Mouse (Mus musculus) heart, postnatal 25 days (tissue): ENCODE data around the gene Sp6. TPM values are rescaled to one million over a fixed set of nuclear protein-coding genes. Genes with fewer than 3 reads are reported as not detected.

Experiments used
- DNase-seq: peaks from one replicate; pipeline ENCODE4 v3.0.0; 2022; ENCODE audit warnings: low spot score
- intact Hi-C: fragments of 180-260 bp; cut with DNase I; formaldehyde crosslinking; loops from one replicate; pipeline ENCODE4 v1.15.1; 2025
- total RNA-seq, 2 experiments: library from RNA; stranded (reverse); gene quantifications; 2 replicates each; pipeline ENCODE4 v1.2.3; 2021

Sp6 gene
- total RNA-seq, 2 experiments from 2014 or later: 0.11 to 0.29 TPM

DNA sequence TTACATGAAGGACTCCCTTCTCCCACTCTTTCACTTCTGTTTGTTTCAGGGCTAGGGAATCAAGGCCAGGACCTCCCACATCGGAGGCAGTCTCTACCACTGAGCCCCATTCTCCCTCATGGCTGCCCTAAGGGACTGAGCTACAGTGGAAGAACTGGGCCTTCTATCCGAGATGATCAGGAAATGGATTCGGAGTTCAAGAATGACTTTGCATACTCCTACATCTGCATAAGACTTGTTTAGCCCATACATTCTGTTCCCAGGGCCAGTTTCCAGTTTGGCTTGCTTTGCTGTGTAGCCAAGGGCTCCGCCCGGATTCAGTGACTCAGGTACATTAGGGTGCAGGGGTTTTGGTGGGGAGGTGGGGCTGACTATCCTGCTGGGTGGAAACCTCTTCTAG, 33.2 kb upstream of the Sp6 start:
- DNase-seq: no peak
- intact Hi-C loops: loop anchor here (5.0 kb wide), 1 partner anchor 202 kb away; no protein-coding TSS in a partner anchor

DNA sequence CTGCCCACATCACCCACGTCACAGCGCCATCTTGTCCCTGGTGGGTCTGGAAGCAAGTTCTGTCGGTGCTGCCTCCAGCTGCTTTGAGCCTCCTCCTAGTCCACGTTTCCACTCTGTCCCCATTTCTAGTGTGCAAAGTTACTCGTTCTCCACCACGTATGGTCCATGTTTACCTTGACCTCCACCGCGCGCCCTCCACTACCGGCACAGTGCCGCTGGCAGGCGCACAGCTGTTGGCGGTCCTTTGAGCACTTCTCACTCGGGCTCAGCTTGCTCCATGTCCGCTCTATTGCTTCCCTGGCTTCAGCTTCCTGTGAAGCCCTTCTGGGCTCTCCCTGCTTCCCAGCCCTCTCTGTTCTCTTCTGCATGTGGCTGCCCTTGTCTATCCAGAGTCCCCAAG, 31.7 kb upstream of the Sp6 start:
- no peak for DNase-seq
- intact Hi-C loops: loop anchor here (5.0 kb wide), 1 partner anchor 201 kb away; no protein-coding TSS in a partner anchor

DNA sequence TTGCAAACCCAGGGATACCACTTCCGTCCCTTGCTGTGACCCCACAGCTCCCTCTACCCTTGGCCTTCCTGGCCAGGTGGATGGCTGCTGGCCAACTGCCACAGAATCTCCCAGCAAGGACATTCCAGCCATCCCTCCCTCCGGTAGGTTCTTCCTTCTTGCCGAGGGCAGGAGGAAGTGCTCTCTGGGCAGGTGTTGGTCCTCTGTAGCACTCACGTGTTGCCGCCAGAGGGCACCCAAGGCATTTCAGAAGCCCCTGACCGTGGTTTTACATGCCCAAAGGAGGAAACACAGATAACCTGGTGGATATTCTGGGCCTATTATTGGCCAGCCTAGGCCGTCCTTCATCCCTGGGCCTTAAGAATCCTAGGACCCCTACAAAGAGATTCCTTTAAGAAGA, 30.8 kb upstream of the Sp6 start:
- intact Hi-C loops: loop anchor here (1.0 to 5.0 kb wide), 2 partner anchors 41 to 200 kb away; no protein-coding TSS in a partner anchor
- DNase-seq: peak; percentile 49

DNA sequence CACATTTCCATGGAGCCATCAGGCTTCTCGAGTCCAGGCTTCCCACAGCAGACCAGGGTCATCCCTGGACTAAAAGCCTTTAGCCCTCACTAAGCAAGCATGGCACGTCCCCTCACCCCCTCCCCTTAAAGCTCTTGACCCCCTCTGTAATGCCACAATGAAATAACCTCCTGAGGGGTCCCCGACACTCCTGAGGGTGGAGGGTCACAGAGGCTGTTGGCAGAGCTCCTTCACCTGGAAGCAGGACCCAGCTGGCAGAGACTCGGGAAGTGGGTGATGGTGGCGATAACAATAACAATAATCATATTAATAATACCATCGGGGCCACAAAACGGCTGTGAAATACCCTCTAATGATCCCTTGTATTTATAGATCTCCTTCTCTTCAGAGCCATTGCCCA, 30.3 kb upstream of the Sp6 start, which contains the start of gene Sp2:
Gene Sp2 (minus strand): TSS at position 101 of the 400 bp plus-strand sequence.
- DNase-seq: no peak
- intact Hi-C loops: loop anchor here (1.0 to 5.0 kb wide), 2 partner anchors 40 to 199 kb away; no protein-coding TSS in a partner anchor

DNA sequence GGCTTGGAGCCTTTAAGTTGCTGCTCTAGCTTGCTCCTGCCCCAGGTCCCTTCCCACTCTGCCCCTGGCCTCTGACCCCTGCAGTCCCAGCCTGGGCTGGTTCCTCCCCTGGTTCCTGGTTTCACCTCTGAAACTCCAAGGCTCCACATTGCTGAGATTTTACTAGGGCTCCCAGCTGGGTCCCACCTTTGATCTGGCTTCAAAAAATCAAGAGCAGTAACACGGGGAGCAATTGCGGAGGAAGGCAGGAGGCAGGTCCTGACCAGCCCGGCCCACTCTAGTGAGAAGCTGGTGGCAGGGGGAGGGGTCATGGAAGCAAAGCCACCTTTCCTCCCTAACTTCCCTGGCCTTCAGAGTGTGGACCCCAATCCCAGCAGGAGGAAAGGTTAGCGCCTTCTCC, 28.3 kb upstream of the Sp6 start:
- DNase-seq: no peak
- intact Hi-C loops: loop anchor here (5.0 kb wide), 1 partner anchor 197 kb away; no protein-coding TSS in a partner anchor

DNA sequence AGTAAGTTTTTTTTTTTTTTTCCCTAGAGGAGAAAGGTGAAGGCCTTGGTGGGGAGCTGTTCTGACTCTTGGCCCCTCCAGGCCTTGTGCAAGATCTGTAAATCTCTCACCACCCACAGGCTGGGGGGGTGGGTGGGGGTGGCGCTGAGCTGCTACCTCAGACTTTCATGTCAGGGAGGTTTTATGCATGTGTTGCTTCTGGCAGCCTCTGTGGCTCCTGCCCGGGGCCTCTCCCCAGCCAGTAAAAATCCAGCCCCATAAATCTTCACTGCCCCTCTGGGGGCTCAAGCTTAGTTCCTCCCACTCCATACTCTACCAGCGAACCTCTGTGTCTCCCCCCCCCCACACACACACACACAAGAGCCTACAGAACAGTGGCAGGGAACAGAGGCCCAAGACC, 26.7 kb upstream of the Sp6 start:
- intact Hi-C loops: no loop called here
- no peak for DNase-seq

DNA sequence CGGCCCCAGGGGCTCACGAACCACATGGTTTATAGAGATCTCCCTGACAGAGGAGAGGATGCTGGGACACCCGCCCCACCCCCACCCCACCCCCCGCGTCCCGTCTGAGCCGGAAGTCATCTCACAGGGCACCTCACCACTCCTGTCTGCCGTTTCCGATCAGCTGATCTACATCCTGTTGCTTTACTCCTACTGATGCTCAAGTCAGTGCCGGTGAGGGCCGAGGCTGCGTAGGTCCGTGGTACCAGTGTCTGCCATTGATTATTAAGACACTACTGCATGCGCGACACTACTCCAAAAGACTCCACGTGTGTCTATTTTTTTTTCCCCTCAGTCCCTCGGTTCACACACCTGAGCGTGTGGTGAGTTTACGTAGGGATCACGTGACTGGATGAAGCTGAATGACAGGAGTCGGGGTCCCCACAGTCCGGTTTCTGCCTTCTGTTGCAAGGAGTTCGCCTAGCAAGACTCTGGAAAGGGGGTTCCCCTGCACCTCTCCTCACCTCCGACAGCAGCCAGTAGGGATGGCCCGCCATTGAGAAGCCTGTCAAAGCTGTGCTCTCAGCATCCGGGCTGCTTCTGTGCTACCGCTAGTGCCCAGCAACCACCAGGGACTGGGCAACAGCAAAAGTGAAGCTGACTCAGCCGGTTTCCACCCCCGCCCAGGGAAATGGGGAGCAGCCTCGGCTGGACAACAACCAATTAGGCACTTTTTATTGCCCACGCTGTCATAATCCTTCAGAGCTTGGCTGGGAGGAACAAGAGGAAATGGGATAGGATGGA, 25.1 kb upstream of the Sp6 start:
- DNase-seq: no peak
- intact Hi-C loops: no loop called here

DNA sequence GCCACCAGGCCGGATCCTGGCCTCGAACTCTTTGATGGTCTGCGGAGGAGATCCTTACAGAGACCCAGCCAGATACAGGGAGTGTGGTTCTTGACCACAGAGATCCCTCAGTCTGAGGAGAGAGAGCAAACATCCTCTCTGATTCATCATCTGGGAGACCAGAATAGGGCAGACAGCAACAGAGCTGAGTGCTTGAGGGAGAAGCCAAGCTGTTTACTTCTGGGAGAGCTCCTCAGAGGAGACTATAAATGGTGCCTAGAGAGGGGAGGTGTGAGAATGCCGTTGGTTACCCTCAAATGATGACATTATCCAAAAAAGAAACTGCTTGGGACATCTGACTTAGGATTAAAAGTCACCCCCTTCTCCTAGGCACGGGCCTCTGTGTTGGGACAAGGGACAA, 21.7 kb upstream of the Sp6 start:
- intact Hi-C loops: no loop called here
- no peak for DNase-seq

DNA sequence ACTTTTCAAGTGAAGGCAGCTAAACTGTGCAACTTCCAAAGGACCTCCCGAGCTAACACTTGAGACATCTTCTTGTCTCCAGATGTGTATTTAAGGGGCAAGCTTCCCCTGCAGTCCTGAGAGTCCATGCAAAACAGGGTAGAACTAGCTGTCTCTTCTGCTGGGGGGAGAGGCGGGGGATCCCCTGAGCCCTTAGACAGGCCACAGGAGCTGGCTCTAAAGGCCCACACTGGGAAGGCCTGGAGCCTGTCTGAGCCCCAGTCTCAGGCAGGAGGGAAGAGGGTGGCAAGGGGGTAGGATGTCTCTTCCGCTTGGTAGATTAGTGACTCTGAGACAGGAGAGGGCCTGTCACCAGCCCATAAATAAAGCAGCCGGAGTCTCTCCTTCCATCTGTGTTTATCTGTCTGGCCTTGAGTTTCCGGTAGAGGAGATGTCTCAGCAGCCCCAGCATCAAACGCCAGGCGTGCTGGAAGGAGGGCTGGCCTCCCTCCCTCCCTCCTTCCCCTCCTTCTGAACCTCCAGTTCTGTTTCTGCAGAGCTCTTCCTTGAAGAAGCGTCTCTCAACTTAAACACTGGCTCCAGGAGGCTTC, 20.4 kb upstream of the Sp6 start:
- no peak for DNase-seq
- intact Hi-C loops: no loop called here

DNA sequence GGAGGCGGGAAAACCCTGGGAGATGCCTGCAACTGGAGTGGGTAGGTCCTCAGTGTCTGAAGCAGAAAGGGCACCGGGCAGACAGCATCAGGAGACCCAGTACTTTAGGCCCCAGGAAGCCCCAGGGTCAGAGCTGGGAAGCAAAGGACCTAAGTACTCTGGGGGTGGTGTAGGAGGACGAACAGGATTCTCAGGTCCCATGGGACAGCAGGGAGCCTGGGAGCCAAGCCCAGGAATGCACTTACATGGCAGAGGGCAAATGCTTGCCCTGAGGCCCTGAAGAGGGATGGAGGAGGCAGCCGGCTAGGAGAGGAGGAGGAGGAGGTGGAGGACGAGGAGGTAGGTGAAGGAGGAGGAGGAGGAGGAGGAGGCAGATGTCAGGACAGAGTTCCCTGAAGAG, 18.2 kb upstream of the Sp6 start:
- intact Hi-C loops: no loop called here
- no peak for DNase-seq

DNA sequence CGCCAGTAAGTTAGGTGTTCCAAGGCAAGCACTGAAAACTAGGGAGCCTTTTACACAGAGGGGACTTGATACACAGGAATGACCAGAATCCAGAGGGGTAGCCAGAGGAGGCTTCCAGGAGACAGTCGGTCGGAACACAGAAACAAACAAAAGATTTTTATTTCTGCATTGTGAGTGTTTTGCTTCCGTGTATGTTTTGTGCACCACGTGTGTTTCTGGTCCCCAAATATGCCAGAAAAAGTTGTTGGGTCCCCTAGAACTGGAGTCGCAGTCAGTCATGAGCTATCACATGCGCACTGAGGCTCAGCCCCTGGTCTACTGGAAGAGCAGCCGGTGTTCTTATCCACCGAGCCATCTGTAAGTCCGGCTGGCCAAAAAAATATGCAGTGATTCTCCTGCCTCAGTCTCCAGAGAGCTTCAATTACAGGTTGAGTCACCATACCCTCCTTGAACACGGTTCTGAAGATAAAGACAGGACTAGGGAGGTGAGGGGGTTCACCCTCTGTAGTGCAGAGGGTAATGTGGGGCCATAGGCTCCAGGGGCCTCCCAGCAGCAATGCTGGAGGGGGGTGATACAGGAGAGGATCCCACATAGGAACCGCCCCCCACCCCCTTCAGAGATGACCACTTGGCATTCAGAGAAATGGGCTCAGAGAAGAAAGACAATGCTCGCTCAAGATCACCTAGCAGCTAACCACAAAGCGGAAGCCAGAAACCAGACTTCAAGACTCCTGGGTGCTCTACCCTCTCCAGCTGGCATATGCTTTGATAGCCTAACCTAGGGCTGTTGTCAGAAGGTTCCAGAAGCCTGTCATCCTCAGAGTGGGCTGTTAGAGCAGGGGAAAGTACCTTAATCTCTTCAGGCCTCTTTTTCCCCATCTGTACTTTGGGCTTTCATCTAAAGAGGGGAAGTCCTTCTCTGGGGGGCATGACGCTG, 17.1 kb upstream of the Sp6 start:
- DNase-seq: no peak
- intact Hi-C loops: no loop called here

DNA sequence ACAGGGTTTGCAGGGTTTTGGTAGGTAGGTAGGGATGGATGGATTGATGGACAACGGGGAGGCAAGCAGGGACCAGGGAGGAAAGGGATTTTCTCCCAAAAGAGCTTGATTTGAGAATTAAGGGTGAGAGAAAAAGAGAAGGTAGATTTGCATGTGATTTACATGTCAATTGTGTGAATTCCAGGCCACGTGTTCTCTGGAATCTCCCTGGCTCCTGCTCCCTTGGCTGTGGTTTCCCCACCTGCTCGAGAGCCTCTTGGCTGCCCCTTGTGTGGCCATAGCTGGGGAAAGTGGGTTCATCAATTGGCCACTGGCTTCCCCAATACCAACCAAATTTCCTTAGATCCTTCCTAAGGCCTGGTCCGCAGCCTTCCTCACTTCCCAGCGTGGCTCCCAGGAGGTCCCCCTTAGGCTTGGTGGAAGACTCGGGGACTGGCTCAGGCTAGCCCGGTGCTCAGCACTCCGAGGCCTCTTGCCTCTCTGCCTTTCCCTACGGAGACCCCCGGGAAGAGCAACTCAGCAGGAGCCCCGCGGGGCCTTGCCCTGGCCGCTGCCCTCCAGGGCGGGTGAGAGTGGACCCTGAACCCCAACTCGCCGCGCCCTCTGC, 16.3 kb upstream of the Sp6 start:
- intact Hi-C loops: no loop called here
- DNase-seq: no peak

DNA sequence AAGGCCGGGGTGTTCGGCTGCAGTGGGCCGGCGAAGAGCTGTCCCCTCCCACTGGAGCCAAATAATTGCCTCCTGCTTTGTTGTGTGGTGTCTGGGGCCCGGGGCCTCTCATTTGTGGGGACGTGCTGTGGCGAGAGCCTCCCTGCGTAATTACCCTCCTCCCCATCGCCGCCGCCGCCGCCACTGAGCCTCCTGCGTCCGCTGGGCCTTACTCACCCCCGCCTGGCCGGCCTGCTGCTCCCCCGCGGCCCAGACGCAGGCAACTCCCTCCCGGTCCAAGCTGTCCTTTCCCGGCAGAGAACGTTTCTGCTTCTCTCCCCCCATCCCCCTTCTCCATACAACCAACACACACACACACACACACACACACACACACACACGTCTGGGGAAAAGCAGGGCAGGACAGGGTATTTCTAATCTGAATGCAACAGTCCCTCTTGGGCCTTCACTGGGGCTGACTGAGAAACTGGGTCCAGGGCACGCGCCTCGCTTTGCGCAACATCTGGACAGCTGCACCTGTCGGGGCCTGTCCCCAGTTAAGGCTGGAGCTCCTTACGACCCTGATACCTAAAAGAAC, 15.7 kb upstream of the Sp6 start:
- intact Hi-C loops: no loop called here
- DNase-seq: no peak

DNA sequence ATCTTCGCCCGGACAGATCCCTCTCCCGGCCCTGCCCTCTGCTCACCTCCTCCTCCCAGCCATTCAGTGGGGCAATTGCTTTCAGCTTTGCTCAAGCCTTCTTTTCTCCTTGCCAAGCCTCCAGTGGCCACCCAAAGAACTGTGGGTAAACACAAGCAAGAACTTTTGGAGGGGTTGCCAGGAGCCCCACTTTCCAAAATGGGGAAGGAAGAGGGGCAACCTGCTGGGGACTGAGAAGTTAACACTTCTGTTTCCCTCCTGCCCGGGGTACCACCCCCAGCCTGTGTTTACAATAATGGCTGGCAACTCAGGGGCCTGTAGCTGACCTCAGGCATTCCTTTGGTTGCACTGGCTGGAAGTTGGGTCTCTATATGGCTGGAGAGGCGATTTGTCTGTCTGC, 10.0 kb upstream of the Sp6 start:
- intact Hi-C loops: no loop called here
- no peak for DNase-seq

DNA sequence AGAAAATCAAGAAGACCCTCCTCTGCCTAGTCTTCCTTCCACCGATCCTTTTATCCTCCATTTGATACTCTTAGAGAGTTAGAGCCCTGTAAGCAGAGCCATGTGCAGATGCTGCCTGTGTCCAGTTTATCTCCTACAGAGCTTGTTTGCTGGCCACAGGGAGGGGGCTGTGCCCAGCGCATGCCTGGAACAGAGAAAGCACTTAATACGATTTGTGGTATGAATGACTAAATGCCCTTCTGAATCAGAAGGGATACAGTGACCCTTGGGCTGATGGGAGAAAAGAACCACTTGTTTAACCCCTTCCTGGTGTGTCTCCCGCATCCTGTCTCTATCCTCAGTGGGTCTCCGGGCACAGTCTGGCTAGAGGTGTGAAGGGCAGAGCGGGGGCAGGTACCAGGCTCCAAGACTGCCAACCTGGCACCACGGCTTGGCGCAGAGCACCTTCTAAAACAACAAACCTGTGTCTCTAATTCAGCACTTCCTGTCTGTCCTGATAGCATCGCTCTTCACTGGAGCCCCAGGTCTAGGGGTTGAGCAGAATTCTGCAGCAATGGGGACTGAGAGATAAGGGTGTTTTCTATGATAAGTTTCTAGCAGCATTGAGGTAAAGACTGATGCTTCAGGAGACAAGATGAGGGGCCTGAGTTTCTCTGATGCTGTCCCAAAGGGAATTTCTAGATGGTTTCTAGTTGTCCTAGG, 6.0 kb upstream of the Sp6 start:
- no peak for DNase-seq
- intact Hi-C loops: no loop called here

DNA sequence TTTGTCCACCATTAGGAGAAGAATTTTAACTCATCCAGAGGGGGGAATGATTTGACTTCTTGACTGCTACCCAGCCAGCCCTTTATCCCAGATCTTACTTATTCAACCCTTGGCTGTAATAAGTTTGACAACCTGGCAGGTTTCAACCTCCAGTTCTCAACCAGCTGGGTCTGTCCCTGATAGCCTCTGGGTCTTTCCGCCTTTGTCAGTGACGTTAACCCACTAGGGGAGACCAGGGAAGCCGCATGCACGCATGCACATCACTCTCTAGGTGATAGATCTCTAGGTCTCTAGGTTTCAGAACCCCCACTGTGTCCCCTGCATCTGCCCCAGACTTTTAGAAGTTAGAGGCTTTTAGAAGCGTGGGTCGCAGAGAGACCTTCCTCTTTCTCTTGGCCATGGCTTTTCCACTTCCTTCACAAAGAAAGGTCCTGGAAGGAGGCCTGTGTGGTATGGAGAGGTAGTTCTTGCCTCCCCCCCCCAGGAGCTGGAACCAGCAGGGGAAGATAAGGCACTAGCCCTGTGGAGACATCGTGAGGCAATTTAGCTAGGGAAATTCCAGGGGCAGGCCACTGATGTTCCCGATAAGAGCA, 3.9 kb upstream of the Sp6 start:
- DNase-seq: no peak
- intact Hi-C loops: no loop called here

DNA sequence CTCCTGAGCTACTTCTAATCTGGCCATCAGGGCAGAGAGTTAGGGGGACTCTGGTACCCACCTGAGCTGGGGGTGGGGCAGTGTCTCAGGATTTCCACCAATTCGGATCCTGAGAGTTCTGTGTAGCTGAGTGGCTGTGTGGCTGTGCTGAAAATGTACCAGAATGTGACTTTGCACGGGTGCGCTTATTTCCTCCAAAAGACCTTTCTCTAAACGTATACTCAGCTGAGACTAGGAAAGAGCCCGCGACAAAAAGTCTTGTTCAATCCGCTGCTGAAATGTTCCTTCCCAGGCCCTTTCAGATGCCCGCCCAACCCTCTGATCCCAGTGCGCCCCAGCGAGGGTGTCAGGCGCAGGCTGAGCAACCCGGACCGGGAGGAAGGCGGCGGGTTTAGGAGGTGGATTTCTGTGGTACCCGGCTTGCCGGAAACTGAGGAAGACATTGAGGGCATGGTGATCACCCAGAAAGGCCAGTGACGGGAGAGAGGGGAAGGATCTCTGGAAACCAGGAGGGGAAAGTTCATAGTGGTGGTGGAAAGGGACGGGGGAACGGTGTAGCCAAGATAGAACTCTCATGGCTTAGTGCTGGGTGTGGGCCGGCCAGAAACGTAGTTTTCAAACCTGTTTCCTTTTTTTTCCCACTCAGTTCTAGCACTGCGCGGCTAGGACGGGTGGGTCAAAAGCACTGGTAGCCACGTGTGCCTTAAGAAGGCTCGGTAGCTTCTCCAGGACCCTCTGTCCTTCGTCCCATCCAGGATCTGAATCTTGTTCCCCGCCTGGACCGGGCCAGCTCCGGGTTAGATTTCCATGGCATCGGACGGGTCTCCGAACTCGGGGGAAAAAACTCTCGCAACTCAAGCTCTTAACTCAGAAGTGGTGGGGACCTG, 4.7 kb downstream of the Sp6 start:
- DNase-seq: no peak
- intact Hi-C loops: no loop called here
